Mouse (Mus musculus): ENCODE results near the gene Tnpo2.
"Not testable (repeated sequence)": the region's sequence is repeated elsewhere in the genome, so short reads cannot be mapped to it uniquely, and the experiment has no call there.

Gene Tnpo2

GRCm38 (mm10) chr8:85074617-85075016 lies 37.9 kb downstream of the Tnpo2 start:
- no peak for DNase-seq

- peak; percentile 65 for DNase-seq
Observed at GRCm38 (mm10) chr8:85076001-85076400, 39.3 kb downstream of the Tnpo2 start.

- DNase-seq = peak; percentile 74
Observed at GRCm38 (mm10) chr8:85076993-85077392, 40.3 kb downstream of the Tnpo2 start.

GRCm38 (mm10) chr8:85080214-85080531 lies 43.5 kb downstream of the Tnpo2 start:
- no peak for DNase-seq

- DNase-seq = peak; percentile 75
Observed at GRCm38 (mm10) chr8:85080532-85081215, 44.0 kb downstream of the Tnpo2 start, which contains the start of gene Wdr83os. Gene Wdr83os, plus strand, starts transcription at chr8:85080740.

- no peak for DNase-seq
Observed at GRCm38 (mm10) chr8:85081216-85081555, 44.5 kb downstream of the Tnpo2 start, which contains the start of gene Wdr83. Gene Wdr83, minus strand, starts transcription at chr8:85081306.

- not testable (repeated sequence) for DNase-seq
Observed at GRCm38 (mm10) chr8:85082169-85082568, 45.5 kb downstream of the Tnpo2 start.

GRCm38 (mm10) chr8:85083108-85083813 lies 46.5 kb downstream of the Tnpo2 start, which contains the start of gene Man2b1:
Gene Man2b1, plus strand, starts transcription at chr8:85083270.
- peak; percentile 92 for DNase-seq

GRCm38 (mm10) chr8:85084633-85085032 lies 47.9 kb downstream of the Tnpo2 start:
- no peak for DNase-seq

- DNase-seq = no peak
Observed at GRCm38 (mm10) chr8:85086238-85086637, 49.5 kb downstream of the Tnpo2 start.

- no peak for DNase-seq
Observed at GRCm38 (mm10) chr8:85088771-85089170, 52.1 kb downstream of the Tnpo2 start.

- DNase-seq = no peak
Observed at GRCm38 (mm10) chr8:85090856-85091255, 54.1 kb downstream of the Tnpo2 start.

- DNase-seq = no peak
Observed at GRCm38 (mm10) chr8:85091526-85092090, 54.9 kb downstream of the Tnpo2 start.

- no peak for DNase-seq
Observed at GRCm38 (mm10) chr8:85095051-85095450, 58.3 kb downstream of the Tnpo2 start.

GRCm38 (mm10) chr8:85095566-85095965 lies 58.9 kb downstream of the Tnpo2 start:
- DNase-seq = no peak

GRCm38 (mm10) chr8:85096196-85096595 lies 59.5 kb downstream of the Tnpo2 start:
- DNase-seq = no peak

- no peak for DNase-seq
Observed at GRCm38 (mm10) chr8:85096850-85097249, 60.1 kb downstream of the Tnpo2 start.

GRCm38 (mm10) chr8:85100076-85100665 lies 63.5 kb downstream of the Tnpo2 start:
- no peak for DNase-seq
